Mouse (Mus musculus) lung, postnatal 0 days (tissue): ENCODE data around the gene Vps72. TPM values are rescaled to one million over a fixed set of nuclear protein-coding genes. Genes with fewer than 3 reads are reported as not detected.

ENCODE experiments used
- ATAC-seq: fragments of 200-750 bp; cut with Nextera tagmentation; 2 replicates; pipeline ENCODE4 v1.8.0; 2017; ENCODE audit warnings: moderate library complexity
- DNase-seq: peaks from one replicate; pipeline ENCODE4 v3.0.0-alpha.2; 2016; ENCODE audit warnings: low spot score
- H3K27ac ChIP-seq: fragments of 300-500 bp; sonication (generic); 2 replicates; pipeline ENCODE4 v1.5.1; 2014; ENCODE audit warnings: antibody characterized with exemption, mild to moderate bottlenecking, low read length, mixed read lengths
- H3K27me3 ChIP-seq: fragments of 300-500 bp; sonication (generic); replicated peaks from 2 replicates; pipeline ENCODE4 v1.6.1; 2014; ENCODE audit warnings: low read length, mixed read lengths; ENCODE audit not compliant: insufficient read depth
- H3K36me3 ChIP-seq: fragments of 300-500 bp; sonication (generic); 2 replicates; pipeline ENCODE4 v1.6.1; 2014; ENCODE audit warnings: low read length, mixed read lengths; ENCODE audit not compliant: insufficient read depth
- H3K4me1 ChIP-seq: fragments of 300-500 bp; sonication (generic); 2 replicates; pipeline ENCODE4 v1.6.1; 2014; ENCODE audit warnings: antibody characterized with exemption, low read depth, low read length, mixed read lengths; ENCODE audit not compliant: insufficient read depth
- H3K4me2 ChIP-seq: fragments of 300-500 bp; sonication (generic); replicated peaks from 2 replicates; pipeline ENCODE4 v1.6.1; 2014; ENCODE audit warnings: low read depth, mild to moderate bottlenecking, low read length, moderate library complexity, mixed read lengths
- H3K4me3 ChIP-seq: fragments of 300-500 bp; sonication (generic); 2 replicates; pipeline ENCODE4 v1.5.1; 2014; ENCODE audit warnings: low read depth, low read length
- H3K9ac ChIP-seq: fragments of 300-500 bp; sonication (generic); replicated peaks from 2 replicates; pipeline ENCODE4 v1.6.1; 2014; ENCODE audit warnings: low read depth, mild to moderate bottlenecking
- H3K9me3 ChIP-seq: fragments of 300-500 bp; sonication (generic); 2 replicates; pipeline ENCODE4 v1.6.1; 2016; ENCODE audit warnings: low read length, mixed read lengths
- CTCF ChIP-seq: IDR thresholded peaks from 2 replicates; pipeline ENCODE4 v1.5.1; 2016; ENCODE audit warnings: antibody characterized with exemption, mild to moderate bottlenecking
- EP300 ChIP-seq: IDR thresholded peaks from 2 replicates; pipeline ENCODE4 v1.6.1; 2016; ENCODE audit warnings: antibody characterized with exemption, mild to moderate bottlenecking, control low read depth
- WGBS: fragments of 180-500 bp; shearing (Covaris S2); extraction: QIAGEN DNeasy Blood & Tissue Kit; methylation state at CpG from one replicate; pipeline ENCODE4 v1.1.7; 2014; 5-methylcytosine and 5-hydroxymethylcytosine counted together
- polyA plus RNA-seq: library from polyadenylated mRNA; unstranded; fragments of >200 nt; fragmentation: Nextera tagmentation; extraction: Ambion mirVana; gene quantifications from 2 replicates; pipeline ENCODE4 v1.2.1, GENCODE M21; 2015

Gene Vps72
- polyA plus RNA-seq, 1 experiment from 2014 or later = 82.9 TPM

DNA sequence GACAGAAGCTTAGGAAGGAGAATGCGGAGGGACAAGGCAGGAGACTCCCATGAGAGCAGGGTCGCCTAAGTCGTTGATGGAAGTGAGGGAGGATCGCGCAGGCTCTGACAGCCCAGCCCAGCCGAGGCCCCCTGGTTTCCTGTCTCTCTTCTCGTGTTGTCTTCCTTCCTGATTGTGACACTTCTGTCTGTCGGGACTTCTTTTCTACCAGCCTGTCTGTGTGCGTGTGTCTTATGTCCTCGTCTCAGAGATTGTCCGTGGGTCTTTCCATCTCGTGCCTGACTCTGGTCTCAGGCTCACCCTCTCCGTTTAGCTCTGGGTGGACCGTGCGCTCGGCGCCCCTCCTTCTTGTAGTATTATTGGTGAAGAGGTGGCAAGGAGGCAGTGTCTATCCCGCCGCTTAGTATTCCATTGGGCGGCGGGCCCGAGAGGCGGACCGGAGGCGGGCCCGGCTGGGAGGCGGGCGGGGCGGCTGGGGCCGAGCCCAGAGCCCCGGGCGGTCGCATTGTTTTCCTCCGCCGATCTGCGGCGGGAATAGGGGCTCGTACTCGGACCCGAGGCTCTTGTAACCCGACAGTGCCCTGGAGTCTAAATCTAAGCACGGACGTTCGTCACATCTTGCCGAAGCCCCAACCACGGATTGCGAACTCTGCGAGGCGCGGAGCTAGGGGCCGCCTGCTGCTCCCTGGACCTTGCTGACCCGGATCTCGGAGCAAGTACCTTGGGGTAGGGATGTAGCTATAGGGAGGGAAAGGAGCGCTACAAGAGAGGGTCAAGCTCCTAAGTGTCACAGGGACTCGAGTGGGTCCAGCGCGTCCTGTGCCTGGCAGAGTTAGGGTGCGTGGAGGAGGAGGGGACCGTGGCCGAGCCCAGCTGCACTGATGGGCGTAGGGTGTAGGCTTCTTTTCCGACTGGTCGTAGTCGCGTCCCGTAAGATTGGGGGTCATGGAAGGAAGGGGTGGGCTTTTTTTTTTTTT lies 49.5 kb downstream of the Vps72 start, which contains the start of gene Sema6c:
Gene Sema6c (plus strand): TSS at position 471 of the 977 bp plus-strand sequence.
- H3K4me1 ChIP-seq = peaks cover 4% of the 10 kb centered on the region; the same call in 1 of the 2 replicates
- TF ChIP-seq EP300 (no peak), CTCF (no peak)
- WGBS = under 1% methylated on average over 66 of the region's 66 CpGs
- peak within 1 kb of the TSS; percentile 81 for H3K4me2 ChIP-seq
- no peaks in the 10 kb centered on the region for H3K9me3 ChIP-seq
- H3K27me3 ChIP-seq = no peaks in the 10 kb centered on the region
- DNase-seq (peak; percentile 97), ATAC-seq (peak; percentile 99)
- H3K27ac ChIP-seq = no peak within 1 kb of the TSS
- H3K9ac ChIP-seq = peak within 1 kb of the TSS; percentile 33
- no peaks in the 10 kb centered on the region for H3K36me3 ChIP-seq
- peak within 1 kb of the TSS; percentile 65 for H3K4me3 ChIP-seq

DNA sequence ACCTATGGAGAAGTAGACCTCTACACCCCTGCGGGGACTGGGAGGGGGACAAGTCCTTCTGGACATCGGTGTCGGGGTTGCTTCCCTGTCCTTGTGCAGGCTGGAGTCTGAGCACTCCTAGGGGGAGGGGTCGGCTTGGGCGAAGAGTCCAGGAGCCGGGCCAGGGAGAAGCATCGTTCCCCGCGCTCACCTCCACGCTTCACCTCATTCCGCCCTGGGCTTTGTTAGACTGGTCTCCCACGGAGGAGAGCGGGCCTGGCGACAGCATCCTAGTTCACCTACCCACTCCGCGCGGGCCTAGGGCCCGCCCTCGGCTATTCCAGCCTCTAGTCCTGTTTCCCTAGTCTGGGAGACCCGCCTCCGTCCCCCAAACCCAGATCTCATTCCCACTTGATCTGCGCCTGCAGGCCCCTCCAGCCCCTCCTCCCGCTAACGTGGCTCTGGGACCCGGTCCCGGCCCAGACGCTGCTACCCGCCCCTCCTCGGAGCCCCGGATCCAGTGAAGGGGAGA lies 50.3 kb downstream of the Vps72 start:
- Histone ChIP-seq H3K4me1 (peaks cover 4% of the 10 kb centered on the region; the same call in 1 of the 2 replicates), H3K9me3 (no peaks in the 10 kb centered on the region), H3K27ac (no peak overlapping the region), H3K4me3 (peak overlapping the region; percentile 65), H3K9ac (peak overlapping the region; percentile 33), H3K36me3 (no peaks in the 10 kb centered on the region), H3K27me3 (no peaks in the 10 kb centered on the region), H3K4me2 (peak overlapping the region; percentile 81)
- 3% methylated on average over 26 of the region's 30 CpGs for WGBS
- no peak for ATAC-seq
- no peak for DNase-seq
- TF ChIP-seq CTCF (no peak), EP300 (no peak)

DNA sequence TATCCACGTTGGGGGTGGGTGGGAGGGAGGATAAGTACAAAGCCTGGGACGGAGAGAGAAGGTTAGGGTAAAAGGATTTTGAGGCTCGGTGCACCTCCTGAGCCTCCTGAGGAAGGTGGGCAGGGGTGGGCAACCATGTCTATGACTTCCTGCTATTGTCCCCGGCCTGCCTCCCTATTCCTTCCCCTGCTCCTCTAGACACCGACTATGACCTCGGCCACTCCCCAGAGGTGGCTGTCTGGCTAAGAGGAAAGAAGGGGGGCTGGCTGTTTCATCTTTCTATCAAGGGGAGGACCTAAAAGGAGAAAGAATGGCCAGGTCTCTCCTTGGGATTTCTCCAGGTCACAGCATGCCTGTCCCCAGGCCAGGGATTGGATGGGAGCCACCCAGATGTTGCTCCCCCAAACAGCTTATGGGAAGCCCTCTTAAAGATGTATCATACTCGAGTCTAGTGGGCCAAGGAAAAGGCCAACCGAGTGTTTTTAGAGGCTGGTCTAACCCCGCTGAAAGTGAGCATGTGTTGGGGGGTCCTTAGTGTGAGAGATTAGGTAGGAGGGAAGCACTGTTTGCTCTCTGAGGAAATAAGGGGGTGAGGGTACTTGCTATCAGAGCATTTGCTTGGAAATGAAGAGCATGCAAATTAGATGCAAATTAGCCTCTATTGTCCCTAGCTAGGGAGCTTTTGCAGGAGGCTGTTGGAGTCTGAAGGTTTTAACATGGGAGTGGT lies 51.0 kb downstream of the Vps72 start:
- Histone ChIP-seq H3K9me3 (no peaks in the 10 kb centered on the region), H3K36me3 (no peaks in the 10 kb centered on the region), H3K4me2 (peak overlapping the region; percentile 81), H3K4me3 (0 out of 2 replicates have a peak overlapping the region, but pooled peaks have one; percentile 65), H3K27ac (no peak overlapping the region), H3K27me3 (no peaks in the 10 kb centered on the region), H3K9ac (no peak overlapping the region), H3K4me1 (peaks cover 4% of the 10 kb centered on the region; the same call in 1 of the 2 replicates)
- TF ChIP-seq EP300 = no peak
- TF ChIP-seq CTCF = no peak
- DNase-seq (no peak), ATAC-seq (no peak)
- WGBS = 17% methylated on average over 9 of the region's 9 CpGs

DNA sequence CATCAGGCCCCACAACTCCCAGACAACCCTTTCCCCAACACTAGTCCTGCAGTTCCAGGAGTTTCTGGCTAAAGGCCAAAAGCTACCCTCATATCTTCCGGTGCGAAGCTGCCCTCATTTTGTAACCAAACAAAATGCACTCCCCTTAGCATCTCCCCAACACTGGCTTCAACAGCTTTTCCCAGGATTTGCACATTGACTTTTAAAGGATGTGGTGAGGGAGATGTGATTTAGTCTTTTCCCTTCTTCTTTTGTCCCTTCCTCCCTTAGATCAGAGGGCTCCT lies 51.5 kb downstream of the Vps72 start:
- Histone ChIP-seq H3K9ac (no peak overlapping the region), H3K27ac (no peak overlapping the region), H3K9me3 (no peaks in the 10 kb centered on the region), H3K4me1 (peaks cover 4% of the 10 kb centered on the region; the same call in 1 of the 2 replicates), H3K36me3 (no peaks in the 10 kb centered on the region), H3K27me3 (no peaks in the 10 kb centered on the region), H3K4me2 (no peak overlapping the region), H3K4me3 (no peak overlapping the region)
- no peak for TF ChIP-seq EP300
- TF ChIP-seq CTCF = no peak
- DNase-seq (no peak), ATAC-seq (no peak)
- 51% methylated on average over 2 of the region's 2 CpGs for WGBS

DNA sequence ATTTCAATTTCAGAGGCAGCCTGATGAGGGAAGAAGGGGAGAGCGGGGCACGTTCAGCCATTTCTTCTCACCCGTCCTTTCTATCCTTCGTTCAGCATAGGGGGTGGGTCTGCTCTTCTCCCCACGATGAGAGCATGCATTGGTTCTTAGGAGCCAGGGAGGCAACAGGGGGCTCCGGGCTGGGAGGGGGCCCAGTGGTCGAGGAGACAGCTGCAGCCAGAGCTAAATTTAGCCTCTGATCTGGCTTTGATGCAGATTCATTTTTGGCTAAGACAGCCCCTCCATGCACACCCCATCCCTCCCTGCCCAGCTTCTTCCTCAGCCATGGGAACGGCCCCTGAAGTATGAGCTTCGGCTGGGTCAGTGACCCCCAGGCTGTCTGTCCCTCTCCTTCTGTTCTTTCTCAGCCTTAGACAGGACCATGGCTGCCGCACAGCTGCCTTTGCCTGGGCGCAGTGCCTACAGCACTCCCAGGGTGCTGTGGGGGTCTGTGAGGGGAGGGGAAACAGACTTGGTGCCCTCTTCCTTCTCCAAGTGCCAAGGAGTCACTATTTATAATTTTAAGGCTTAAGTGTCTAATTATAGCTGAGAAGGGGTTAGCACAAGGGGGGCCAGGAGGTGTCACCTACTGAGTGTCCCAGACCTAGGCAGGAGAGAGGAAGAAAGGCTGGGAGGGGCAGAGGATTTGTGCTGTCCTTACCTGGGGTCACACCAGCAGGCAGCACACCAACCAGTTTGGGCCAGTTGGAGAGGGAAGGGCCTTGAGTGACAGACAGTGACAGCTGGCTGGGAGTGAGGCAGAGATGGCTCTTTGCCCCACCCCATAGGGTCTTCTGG lies 52.8 kb downstream of the Vps72 start:
- TF ChIP-seq CTCF = no peak
- no peak for TF ChIP-seq EP300
- DNase-seq (no peak), ATAC-seq (no peak)
- H3K4me1 ChIP-seq = peaks cover 4% of the 10 kb centered on the region; the same call in 1 of the 2 replicates
- no peaks in the 10 kb centered on the region for H3K27me3 ChIP-seq
- H3K27ac ChIP-seq = no peak overlapping the region
- no peak overlapping the region for H3K9ac ChIP-seq
- no peak overlapping the region for H3K4me3 ChIP-seq
- WGBS = 48% methylated on average over 11 of the region's 11 CpGs
- peaks cover 1% of the 10 kb centered on the region; the same call in 1 of the 2 replicates for H3K36me3 ChIP-seq
- no peaks in the 10 kb centered on the region for H3K9me3 ChIP-seq
- no peak overlapping the region for H3K4me2 ChIP-seq
